Mouse (Mus musculus) left cerebral cortex, adult 2 months (tissue): Measurements from ENCODE around the gene Vps13d. TPM values are rescaled to one million over a fixed set of nuclear protein-coding genes. Genes with fewer than 3 reads are reported as not detected.

Experiments
- DNase-seq, 2 experiments: peaks; one replicate each; pipeline ENCODE4 v3.0.0; 2021 to 2022; ENCODE audit warnings: low spot score in 2 of 2, mixed read lengths in 1 of 2; ENCODE audit errors: extremely low spot score in 1 of 2
- H3K27ac ChIP-seq: fragments of 200-600 bp; 2 replicates; pipeline ENCODE4 v1.8.1; 2022
- H3K4me3 ChIP-seq: fragments of 200-600 bp; 2 replicates; pipeline ENCODE4 v1.8.1; 2022
- CTCF ChIP-seq: fragments of 200-600 bp; IDR thresholded peaks from 2 replicates; pipeline ENCODE4 v1.8.1; 2022; ENCODE audit warnings: antibody characterized with exemption, mild to moderate bottlenecking, moderate library complexity
- intact Hi-C: fragments of 180-260 bp; cut with DNase I; formaldehyde crosslinking; loops from one replicate; pipeline ENCODE4 v1.15.1; 2025
- total RNA-seq, 2 experiments: library from RNA; stranded (reverse); gene quantifications; 2 replicates each; pipeline ENCODE4 v1.2.3; 2021

Vps13d gene
- total RNA-seq, 2 experiments from 2014 or later, result 63.2 to 64.4 TPM

GRCm38 (mm10) chr4:145066336-145067018 is 128.3 kb downstream of the Vps13d start:
- no peak overlapping the region for H3K27ac ChIP-seq
- TF ChIP-seq CTCF, result no peak
- DNase-seq, result no peak
- no peak overlapping the region for H3K4me3 ChIP-seq
- intact Hi-C loops, result no loop called here

- intact Hi-C loops, result loop anchor here (10.0 kb wide), 1 partner anchor 294 kb away; no protein-coding TSS in a partner anchor
- DNase-seq, result no peak
- Histone ChIP-seq H3K27ac (no peak overlapping the region), H3K4me3 (no peak overlapping the region)
- no peak for TF ChIP-seq CTCF
Observed at GRCm38 (mm10) chr4:145058749-145059442, 135.9 kb downstream of the Vps13d start.

- no peak overlapping the region for H3K4me3 ChIP-seq
- intact Hi-C loops, result loop anchor here (10.0 kb wide), 1 partner anchor 292 kb away; no protein-coding TSS in a partner anchor
- TF ChIP-seq CTCF, result no peak
Observed at GRCm38 (mm10) chr4:145056346-145056745, 138.5 kb downstream of the Vps13d start.

GRCm38 (mm10) chr4:145055792-145056191 is 139.0 kb downstream of the Vps13d start:
- no peak for TF ChIP-seq CTCF
- DNase-seq, result no peak
- intact Hi-C loops, result loop anchor here (10.0 kb wide), 1 partner anchor 291 kb away; no protein-coding TSS in a partner anchor
- no peak overlapping the region for H3K4me3 ChIP-seq
- no peak overlapping the region for H3K27ac ChIP-seq

More at GRCm38 (mm10) chr4:145056346-145056745, 138.5 kb downstream of the Vps13d start:
- DNase-seq, result no peak
- H3K27ac ChIP-seq, result no peak overlapping the region

GRCm38 (mm10) chr4:145054369-145054768 is 140.4 kb downstream of the Vps13d start:
- intact Hi-C loops, result loop anchor here (10.0 kb wide), 1 partner anchor 290 kb away; no protein-coding TSS in a partner anchor
- TF ChIP-seq CTCF, result no peak
- H3K4me3 ChIP-seq, result no peak overlapping the region
- H3K27ac ChIP-seq, result no peak overlapping the region
- no peak for DNase-seq

- Histone ChIP-seq H3K27ac (peak overlapping the region; percentile 52; the same call in 1 of the 2 replicates), H3K4me3 (no peak overlapping the region)
- intact Hi-C loops, result loop anchor here (10.0 kb wide), 1 partner anchor 288 kb away; no protein-coding TSS in a partner anchor
- no peak for TF ChIP-seq CTCF
- DNase-seq, result peak in 1 of 2 experiments; percentile 23
Observed at GRCm38 (mm10) chr4:145052697-145053096, 142.1 kb downstream of the Vps13d start.

GRCm38 (mm10) chr4:145052282-145052681 is 142.5 kb downstream of the Vps13d start:
- H3K27ac ChIP-seq, result peak overlapping the region; percentile 52; the same call in 1 of the 2 replicates
- TF ChIP-seq CTCF, result no peak
- intact Hi-C loops, result loop anchor here (10.0 kb wide), 1 partner anchor 287 kb away; no protein-coding TSS in a partner anchor
- no peak overlapping the region for H3K4me3 ChIP-seq
- DNase-seq, result no peak

- intact Hi-C loops, result loop anchor here (10.0 kb wide), 1 partner anchor 287 kb away; no protein-coding TSS in a partner anchor
- no peak for TF ChIP-seq CTCF
- H3K4me3 ChIP-seq, result no peak overlapping the region
- no peak overlapping the region for H3K27ac ChIP-seq
- no peak for DNase-seq
Observed at GRCm38 (mm10) chr4:145051209-145051969, 143.4 kb downstream of the Vps13d start.

- Histone ChIP-seq H3K27ac (no peak overlapping the region), H3K4me3 (no peak overlapping the region)
- TF ChIP-seq CTCF, result peak; percentile 36
- intact Hi-C loops, result loop anchor here (1.0 to 10.0 kb wide), 2 partner anchors 160 to 286 kb away; no protein-coding TSS in a partner anchor
- no peak for DNase-seq
Observed at GRCm38 (mm10) chr4:145050518-145051208, 144.1 kb downstream of the Vps13d start.

- intact Hi-C loops, result no loop called here
- H3K4me3 ChIP-seq, result no peak overlapping the region
- DNase-seq, result no peak
- no peak for TF ChIP-seq CTCF
- H3K27ac ChIP-seq, result no peak overlapping the region
Observed at GRCm38 (mm10) chr4:145047964-145048363, 146.8 kb downstream of the Vps13d start.

GRCm38 (mm10) chr4:145046032-145046401 is 148.8 kb downstream of the Vps13d start:
- Histone ChIP-seq H3K4me3 (no peak overlapping the region), H3K27ac (no peak overlapping the region)
- TF ChIP-seq CTCF, result no peak
- intact Hi-C loops, result no loop called here
- no peak for DNase-seq
